Mouse (Mus musculus) heart, adult 8-10 months (tissue): ENCODE results near the gene Prdm10. TPM values are rescaled to one million over a fixed set of nuclear protein-coding genes. Genes with fewer than 3 reads are reported as not detected.

Experiments
- DNase-seq: peaks from one replicate; pipeline ENCODE4 v3.0.0; 2022; ENCODE audit warnings: low spot score
- total RNA-seq, 4 experiments: library from RNA; stranded (reverse); gene quantifications; 2 replicates each; pipeline ENCODE4 v1.2.4; 2022

Gene Prdm10
- 1 to 10 TPM; 4.4 to 6.2 (median 5.2) TPM for total RNA-seq

- DNase-seq, result peak; percentile 99
Measured at GRCm38 (mm10) chr9:31280366-31281010, at the start of gene Prdm10. Gene Prdm10 (plus strand): TSS chr9:31280538.

- DNase-seq, result no peak
Measured at GRCm38 (mm10) chr9:31235030-31235429, 45.3 kb upstream of the Prdm10 start.

GRCm38 (mm10) chr9:31235489-31235888 is 44.8 kb upstream of the Prdm10 start:
- no peak for DNase-seq

GRCm38 (mm10) chr9:31236079-31236478 is 44.3 kb upstream of the Prdm10 start:
- no peak for DNase-seq

- no peak for DNase-seq
Measured at GRCm38 (mm10) chr9:31238526-31238925, 41.8 kb upstream of the Prdm10 start.

GRCm38 (mm10) chr9:31239551-31239950 is 40.8 kb upstream of the Prdm10 start:
- DNase-seq, result no peak

GRCm38 (mm10) chr9:31240522-31241207 is 39.7 kb upstream of the Prdm10 start:
- no peak for DNase-seq

- DNase-seq, result no peak
Measured at GRCm38 (mm10) chr9:31241208-31241699, 39.1 kb upstream of the Prdm10 start.

- no peak for DNase-seq
Measured at GRCm38 (mm10) chr9:31243306-31243938, 36.9 kb upstream of the Prdm10 start.

GRCm38 (mm10) chr9:31243939-31244333 is 36.4 kb upstream of the Prdm10 start:
- DNase-seq, result no peak

GRCm38 (mm10) chr9:31245006-31245405 is 35.3 kb upstream of the Prdm10 start:
- no peak for DNase-seq

- DNase-seq, result no peak
Measured at GRCm38 (mm10) chr9:31246421-31246820, 33.9 kb upstream of the Prdm10 start.

- no peak for DNase-seq
Measured at GRCm38 (mm10) chr9:31247447-31248220, 32.7 kb upstream of the Prdm10 start.

GRCm38 (mm10) chr9:31252182-31252799 is 28.0 kb upstream of the Prdm10 start:
- DNase-seq, result peak; percentile 47

- peak; percentile 86 for DNase-seq
Measured at GRCm38 (mm10) chr9:31253311-31253734, 27.0 kb upstream of the Prdm10 start.

GRCm38 (mm10) chr9:31253866-31254696 is 26.3 kb upstream of the Prdm10 start:
- DNase-seq, result peak; percentile 12

- peak; percentile 13 for DNase-seq
Measured at GRCm38 (mm10) chr9:31254697-31255004, 25.7 kb upstream of the Prdm10 start.

- DNase-seq, result no peak
Measured at GRCm38 (mm10) chr9:31255953-31256352, 24.4 kb upstream of the Prdm10 start.

GRCm38 (mm10) chr9:31258237-31258636 is 22.1 kb upstream of the Prdm10 start:
- DNase-seq, result no peak

GRCm38 (mm10) chr9:31260219-31260618 is 20.1 kb upstream of the Prdm10 start:
- DNase-seq, result no peak
